Mouse (Mus musculus) lung, adult 2 months (tissue): ENCODE data around the gene Trpm5. TPM values are rescaled to one million over a fixed set of nuclear protein-coding genes. Genes with fewer than 3 reads are reported as not detected.

Source experiments
- DNase-seq: peaks from one replicate; pipeline ENCODE4 v3.0.0; 2022
- H3K4me1 ChIP-seq: fragments of 200-500 bp; 2 replicates; pipeline ENCODE4 v1.6.1; 2011; ENCODE audit warnings: low read length; ENCODE audit not compliant: control insufficient read depth, insufficient read depth
- H3K4me3 ChIP-seq: fragments of 200-500 bp; replicated peaks from 2 replicates; pipeline ENCODE3; 2011; ENCODE audit warnings: low read depth, mild to moderate bottlenecking, control low read depth, low read length; ENCODE audit errors: extremely low read depth
- CTCF ChIP-seq: fragments of 200-500 bp; IDR thresholded peaks from 2 replicates; pipeline ENCODE4 v1.5.1; 2011; ENCODE audit warnings: mild to moderate bottlenecking, low read length, control low read depth; ENCODE audit not compliant: insufficient read depth
- POLR2A ChIP-seq: fragments of 200-500 bp; IDR thresholded peaks from 2 replicates; pipeline ENCODE4 v1.6.1; 2011; ENCODE audit warnings: low read depth, mild to moderate bottlenecking, control low read depth, low read length, borderline replicate concordance; ENCODE audit errors: extremely low read depth
- WGBS: fragments of 180-500 bp; shearing (Covaris S2); methylation state at CpG from one replicate; pipeline ENCODE4 v1.1.7; 2018; 5-methylcytosine and 5-hydroxymethylcytosine counted together
- polyA plus RNA-seq: library from polyadenylated mRNA; depleted of rRNA; stranded (reverse); fragments of >200 nt; gene quantifications from 2 replicates; pipeline ENCODE4 v1.2.3, GENCODE M21; 2012

The Trpm5 gene
- polyA plus RNA-seq, 1 experiment = 0.62 TPM

- Histone ChIP-seq H3K4me3 (no peak overlapping the region), H3K4me1 (no peaks in the 10 kb centered on the region)
- no peak for DNase-seq
- TF ChIP-seq POLR2A = no peak
- no peak for TF ChIP-seq CTCF
- 69% methylated on average over 6 of the region's 6 CpGs for WGBS
Observed at GRCm38 (mm10) chr7:143082024-143082423, 12.4 kb downstream of the Trpm5 start.

- no peak for TF ChIP-seq CTCF
- no peak for TF ChIP-seq POLR2A
- no peak for DNase-seq
- WGBS = 77% methylated on average over 2 of the region's 2 CpGs
- Histone ChIP-seq H3K4me3 (no peak overlapping the region), H3K4me1 (no peaks in the 10 kb centered on the region)
Observed at GRCm38 (mm10) chr7:143077351-143077750, 17.1 kb downstream of the Trpm5 start.

GRCm38 (mm10) chr7:143075394-143075793 lies 19.0 kb downstream of the Trpm5 start:
- peaks cover under 1% of the 10 kb centered on the region; the same call in 1 of the 2 replicates for H3K4me1 ChIP-seq
- TF ChIP-seq CTCF (no peak), POLR2A (no peak)
- WGBS = 73% methylated on average over 5 of the region's 5 CpGs

GRCm38 (mm10) chr7:143073086-143073485 lies 21.4 kb downstream of the Trpm5 start:
- 62% methylated on average over 1 of the region's 1 CpGs for WGBS
- TF ChIP-seq CTCF (peak; percentile 26; the same call in 1 of the 2 replicates), POLR2A (no peak)
- H3K4me1 ChIP-seq = peaks cover 11% of the 10 kb centered on the region
- H3K4me3 ChIP-seq = no peak overlapping the region
- no peak for DNase-seq

More at GRCm38 (mm10) chr7:143075394-143075793, 19.0 kb downstream of the Trpm5 start:
- DNase-seq = no peak
- H3K4me3 ChIP-seq = no peak overlapping the region

- Histone ChIP-seq H3K4me1 (peaks cover 11% of the 10 kb centered on the region), H3K4me3 (no peak overlapping the region)
- WGBS = 89% methylated on average over 5 of the region's 5 CpGs
- no peak for TF ChIP-seq CTCF
- TF ChIP-seq POLR2A = no peak
- no peak for DNase-seq
Observed at GRCm38 (mm10) chr7:143072605-143073004, 21.8 kb downstream of the Trpm5 start.

- no peak for DNase-seq
- H3K4me3 ChIP-seq = no peak overlapping the region
- 84% methylated on average over 10 of the region's 10 CpGs for WGBS
- TF ChIP-seq POLR2A = no peak
- no peak for TF ChIP-seq CTCF
- peaks cover 11% of the 10 kb centered on the region for H3K4me1 ChIP-seq
Observed at GRCm38 (mm10) chr7:143070506-143071070, 23.9 kb downstream of the Trpm5 start.

GRCm38 (mm10) chr7:143069751-143070400 lies 24.6 kb downstream of the Trpm5 start:
- Histone ChIP-seq H3K4me3 (peak overlapping the region; percentile 89), H3K4me1 (peaks cover 11% of the 10 kb centered on the region)
- DNase-seq = no peak
- no peak for TF ChIP-seq POLR2A
- TF ChIP-seq CTCF = no peak
- 6% methylated on average over 30 of the region's 30 CpGs for WGBS

GRCm38 (mm10) chr7:143068882-143069591 lies 25.4 kb downstream of the Trpm5 start, which contains the start of gene Tssc4:
Gene Tssc4 (plus strand): TSS chr7:143069249.
- under 1% methylated on average over 51 of the region's 51 CpGs for WGBS
- TF ChIP-seq POLR2A (peak; percentile 73; the same call in 1 of the 2 replicates), CTCF (no peak)
- peak; percentile 94 for DNase-seq
- Histone ChIP-seq H3K4me1 (peaks cover 11% of the 10 kb centered on the region), H3K4me3 (peak within 1 kb of the TSS; percentile 89)

- TF ChIP-seq POLR2A = no peak
- no peak for TF ChIP-seq CTCF
- 51% methylated on average over 13 of the region's 13 CpGs for WGBS
- peak overlapping the region; percentile 59 for H3K4me3 ChIP-seq
- peaks cover 11% of the 10 kb centered on the region for H3K4me1 ChIP-seq
- no peak for DNase-seq
Observed at GRCm38 (mm10) chr7:143068316-143068881, 26.0 kb downstream of the Trpm5 start.
